Mouse (Mus musculus) megakaryocyte, embryonic 14.5 days (primary cell): ENCODE results near the gene Tmem238. TPM values are rescaled to one million over a fixed set of nuclear protein-coding genes. Genes with fewer than 3 reads are reported as not detected.

Experiments used
- H3K27me3 ChIP-seq: replicated peaks from 2 replicates; pipeline ENCODE3; 2012; ENCODE audit warnings: inconsistent platforms
- H3K36me3 ChIP-seq: replicated peaks from 2 replicates; pipeline ENCODE3; 2012; ENCODE audit warnings: low read length, inconsistent platforms, mixed read lengths
- H3K4me1 ChIP-seq: 2 replicates; pipeline ENCODE4 v1.6.1; 2012; ENCODE audit warnings: inconsistent platforms
- H3K4me3 ChIP-seq: replicated peaks from 2 replicates; pipeline ENCODE3; 2012; ENCODE audit warnings: moderate library complexity, mild to moderate bottlenecking, inconsistent platforms
- H3K9me3 ChIP-seq: 2 replicates; pipeline ENCODE4 v1.6.1; 2012; ENCODE audit warnings: inconsistent platforms
- FLI1 ChIP-seq: IDR thresholded peaks from 2 replicates; pipeline ENCODE4 v1.6.1; 2012; ENCODE audit warnings: low read length, inconsistent platforms, mixed read lengths
- GATA1 ChIP-seq: IDR thresholded peaks from 3 replicates; pipeline ENCODE4 v1.6.1; 2012; ENCODE audit warnings: mixed read lengths, low read length, inconsistent platforms, borderline replicate concordance
- polyA plus RNA-seq: library from polyadenylated mRNA; stranded (reverse); fragments of >175 nt; gene quantifications from 2 replicates; pipeline ENCODE4 v1.2.3, GENCODE M21; 2012; ENCODE audit warnings: low replicate concordance; ENCODE audit not compliant: insufficient read depth

Gene Tmem238
- polyA plus RNA-seq, 1 experiment: 29.3 TPM

DNA sequence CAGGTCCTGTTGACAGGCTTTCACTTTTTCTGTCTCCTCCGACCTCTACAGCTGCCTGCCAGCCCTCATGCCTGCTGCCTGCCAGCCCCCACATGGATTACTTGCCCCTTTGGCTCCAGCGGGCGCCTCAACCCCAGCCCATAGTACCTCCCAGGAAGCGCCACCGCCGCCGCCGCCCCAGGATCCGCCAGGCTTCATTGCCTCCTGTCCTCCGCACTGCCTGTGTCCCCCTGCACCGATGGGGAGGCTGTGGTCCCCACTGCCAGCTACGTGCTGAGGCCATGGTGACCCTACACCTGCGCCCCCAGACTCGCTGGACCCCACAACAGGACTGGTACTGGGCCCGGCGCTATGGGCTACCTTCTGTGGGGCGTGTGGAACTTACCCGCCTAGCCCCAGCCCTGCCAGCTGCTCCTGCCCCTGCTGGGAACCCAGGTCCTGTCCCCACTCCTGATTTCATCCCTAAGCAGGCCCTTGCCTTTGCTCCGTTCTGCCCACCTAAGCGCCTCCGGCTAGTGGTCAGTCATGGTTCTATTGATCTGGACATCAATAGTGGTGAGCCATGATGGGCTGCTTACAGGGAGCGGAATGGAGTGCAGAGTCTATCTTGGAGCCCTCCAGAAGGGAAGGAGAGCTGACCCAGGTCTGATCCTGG, 43.0 kb downstream of the Tmem238 start:
- Histone ChIP-seq H3K27me3 (no peaks in the 10 kb centered on the region), H3K36me3 (peaks cover 96% of the 10 kb centered on the region), H3K4me3 (peak overlapping the region; percentile 64), H3K9me3 (no peaks in the 10 kb centered on the region), H3K4me1 (peaks cover 93% of the 10 kb centered on the region)
- no peak for TF ChIP-seq GATA1

DNA sequence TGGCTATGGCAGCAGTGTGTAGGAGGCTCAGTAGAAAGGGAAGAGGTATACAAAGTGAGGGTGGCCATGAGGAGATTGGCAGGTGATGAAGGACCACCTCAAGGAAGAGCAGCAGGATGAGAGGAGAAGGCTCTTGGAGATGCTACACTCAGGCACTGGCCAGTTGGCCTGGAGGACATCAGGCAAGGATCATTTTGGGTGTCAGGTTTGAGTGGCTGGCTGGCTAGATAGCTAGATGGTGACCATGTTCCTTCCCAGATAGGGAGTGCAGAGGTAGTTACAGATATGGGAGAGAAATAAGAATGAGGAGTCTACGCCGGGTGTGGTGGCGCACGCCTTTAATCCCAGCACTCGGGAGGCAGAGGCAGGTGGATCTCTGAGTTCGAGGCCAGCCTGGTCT, 44.6 kb downstream of the Tmem238 start:
- Histone ChIP-seq H3K27me3 (no peaks in the 10 kb centered on the region), H3K4me1 (peaks cover 87% of the 10 kb centered on the region), H3K9me3 (no peaks in the 10 kb centered on the region), H3K4me3 (no peak overlapping the region), H3K36me3 (peaks cover 86% of the 10 kb centered on the region)
- TF ChIP-seq FLI1 (no peak), GATA1 (no peak)

DNA sequence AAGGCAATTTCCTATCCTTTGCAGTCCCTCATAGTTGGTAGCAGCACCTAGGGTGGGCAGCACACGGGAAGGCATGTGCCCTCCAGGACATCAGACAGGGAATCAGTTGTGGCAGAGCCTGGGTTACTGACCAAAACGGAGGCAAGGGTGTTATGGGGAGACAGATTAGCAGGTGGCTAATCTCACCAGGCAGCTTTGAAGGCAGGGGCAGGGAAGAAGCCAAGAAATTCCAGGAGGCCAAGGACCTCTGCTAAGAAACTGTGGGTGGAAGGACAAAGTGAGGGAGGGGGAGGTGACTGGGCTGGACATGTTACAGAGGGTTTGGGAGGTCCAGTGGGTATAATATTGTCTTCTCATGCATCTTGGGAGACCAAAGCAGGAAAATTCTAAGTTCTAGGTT, 46.1 kb downstream of the Tmem238 start:
- no peaks in the 10 kb centered on the region for H3K9me3 ChIP-seq
- TF ChIP-seq GATA1: no peak
- no peak for TF ChIP-seq FLI1
- H3K27me3 ChIP-seq: no peaks in the 10 kb centered on the region
- peak overlapping the region; percentile 59 for H3K4me3 ChIP-seq
- peaks cover 72% of the 10 kb centered on the region for H3K36me3 ChIP-seq
- H3K4me1 ChIP-seq: peaks cover 83% of the 10 kb centered on the region

DNA sequence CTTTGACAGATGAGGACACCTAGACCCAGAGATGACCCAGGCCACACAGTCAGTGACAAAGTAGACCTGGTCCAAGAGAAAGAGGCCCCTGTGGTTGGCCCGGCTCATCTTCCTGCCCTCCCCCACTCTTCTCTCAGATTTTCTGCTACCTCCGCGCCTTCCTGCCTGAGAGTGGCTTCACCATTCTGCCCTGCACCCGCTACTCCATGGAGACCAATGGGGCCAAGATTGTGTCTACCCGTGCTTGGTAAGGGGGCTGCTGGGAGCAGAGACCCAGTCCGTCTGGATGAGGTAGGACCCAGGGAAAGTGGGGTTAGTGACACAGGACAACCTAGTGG, 47.0 kb downstream of the Tmem238 start:
- peaks cover 74% of the 10 kb centered on the region for H3K4me1 ChIP-seq
- H3K9me3 ChIP-seq: no peaks in the 10 kb centered on the region
- TF ChIP-seq GATA1 (no peak), FLI1 (no peak)
- H3K36me3 ChIP-seq: peaks cover 63% of the 10 kb centered on the region
- H3K27me3 ChIP-seq: no peaks in the 10 kb centered on the region
- peak overlapping the region; percentile 59 for H3K4me3 ChIP-seq

DNA sequence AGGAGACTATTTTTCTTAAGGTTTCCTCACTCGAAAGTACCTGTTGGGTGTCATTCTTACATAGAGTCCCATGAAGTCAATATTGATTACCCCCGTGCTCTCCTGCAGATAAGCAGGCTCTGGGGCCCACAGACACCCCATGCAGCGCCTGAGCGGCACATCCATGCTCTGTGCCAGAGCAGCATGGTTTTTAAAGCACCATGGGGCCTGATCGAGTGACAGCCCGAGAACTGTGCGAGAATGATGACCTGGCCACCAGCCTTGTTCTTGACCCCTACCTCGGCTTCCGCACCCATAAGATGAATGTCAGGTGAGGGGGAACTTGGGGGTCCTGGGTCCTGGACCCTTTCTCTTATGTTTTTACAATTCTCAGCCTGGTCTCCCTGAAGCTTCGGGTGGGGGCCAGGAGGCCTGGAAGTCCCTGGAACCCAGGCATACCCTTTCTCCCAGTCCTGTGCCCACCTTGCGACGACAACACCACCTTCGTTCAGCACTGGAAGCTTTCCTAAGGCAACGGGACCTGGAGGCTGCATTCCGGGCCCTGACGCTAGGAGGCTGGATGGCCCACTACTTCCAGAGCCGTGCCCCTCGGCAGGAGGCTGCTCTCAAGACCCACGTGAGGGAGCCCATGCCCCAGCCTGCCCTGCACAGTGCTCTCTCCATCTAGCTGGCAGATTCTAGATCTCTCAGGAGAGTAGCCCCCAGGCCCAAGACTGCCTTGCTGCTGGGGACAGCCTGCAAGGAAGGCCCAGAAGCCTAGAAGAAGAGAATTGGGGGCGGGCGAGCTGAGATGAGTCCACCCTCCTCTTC, 47.6 kb downstream of the Tmem238 start:
- Histone ChIP-seq H3K4me3 (peak overlapping the region; percentile 94), H3K36me3 (peaks cover 58% of the 10 kb centered on the region), H3K9me3 (no peaks in the 10 kb centered on the region), H3K27me3 (no peaks in the 10 kb centered on the region), H3K4me1 (peaks cover 68% of the 10 kb centered on the region)
- no peak for TF ChIP-seq FLI1
- TF ChIP-seq GATA1: no peak

DNA sequence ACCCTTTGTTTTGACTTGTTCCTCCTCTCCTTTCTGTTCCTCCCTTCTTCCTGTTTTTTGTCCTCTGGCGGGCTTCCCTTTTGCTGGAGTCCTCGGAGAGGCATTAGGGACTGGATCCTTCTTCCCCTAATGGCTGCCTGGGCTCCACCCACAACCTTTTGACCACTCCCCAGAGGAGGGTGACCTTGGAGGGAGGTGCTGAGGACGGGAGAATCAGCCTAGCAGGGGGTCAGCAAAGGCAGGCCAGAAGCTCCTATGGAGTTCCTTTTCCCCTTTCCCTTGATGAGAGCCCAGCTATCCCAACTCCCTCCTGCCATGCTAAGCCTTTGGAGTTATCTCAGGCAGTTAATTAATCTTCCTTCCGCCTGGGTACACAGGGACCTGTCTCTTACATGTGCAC, 48.3 kb downstream of the Tmem238 start:
- peaks cover 50% of the 10 kb centered on the region for H3K36me3 ChIP-seq
- no peaks in the 10 kb centered on the region for H3K9me3 ChIP-seq
- H3K4me3 ChIP-seq: peak overlapping the region; percentile 94
- H3K4me1 ChIP-seq: peaks cover 61% of the 10 kb centered on the region
- TF ChIP-seq GATA1 (no peak), FLI1 (no peak)
- no peaks in the 10 kb centered on the region for H3K27me3 ChIP-seq

DNA sequence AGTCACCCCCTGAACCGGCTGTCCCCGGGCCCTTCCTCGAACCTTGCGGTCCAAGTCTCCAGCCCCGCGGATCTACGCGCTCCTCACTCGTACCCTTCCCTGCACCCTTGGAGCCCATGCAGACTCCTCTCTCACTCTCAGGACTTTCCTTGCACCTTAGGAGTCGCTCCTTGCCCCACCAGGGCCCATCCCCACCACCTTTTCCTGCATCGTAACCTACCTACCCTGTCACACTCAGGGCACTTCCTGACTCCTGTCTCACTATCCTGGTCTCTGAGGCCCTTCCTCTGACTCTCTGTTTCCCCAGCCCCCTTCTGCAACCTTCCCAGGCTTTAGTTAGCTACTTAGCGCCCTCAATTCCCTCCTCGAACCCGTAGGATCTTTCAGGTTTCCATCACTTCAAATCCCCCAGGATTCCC, 49.1 kb downstream of the Tmem238 start:
- Histone ChIP-seq H3K4me1 (peaks cover 53% of the 10 kb centered on the region), H3K27me3 (no peaks in the 10 kb centered on the region), H3K4me3 (peak overlapping the region; percentile 94), H3K9me3 (no peaks in the 10 kb centered on the region), H3K36me3 (peaks cover 42% of the 10 kb centered on the region)
- no peak for TF ChIP-seq GATA1
- no peak for TF ChIP-seq FLI1

DNA sequence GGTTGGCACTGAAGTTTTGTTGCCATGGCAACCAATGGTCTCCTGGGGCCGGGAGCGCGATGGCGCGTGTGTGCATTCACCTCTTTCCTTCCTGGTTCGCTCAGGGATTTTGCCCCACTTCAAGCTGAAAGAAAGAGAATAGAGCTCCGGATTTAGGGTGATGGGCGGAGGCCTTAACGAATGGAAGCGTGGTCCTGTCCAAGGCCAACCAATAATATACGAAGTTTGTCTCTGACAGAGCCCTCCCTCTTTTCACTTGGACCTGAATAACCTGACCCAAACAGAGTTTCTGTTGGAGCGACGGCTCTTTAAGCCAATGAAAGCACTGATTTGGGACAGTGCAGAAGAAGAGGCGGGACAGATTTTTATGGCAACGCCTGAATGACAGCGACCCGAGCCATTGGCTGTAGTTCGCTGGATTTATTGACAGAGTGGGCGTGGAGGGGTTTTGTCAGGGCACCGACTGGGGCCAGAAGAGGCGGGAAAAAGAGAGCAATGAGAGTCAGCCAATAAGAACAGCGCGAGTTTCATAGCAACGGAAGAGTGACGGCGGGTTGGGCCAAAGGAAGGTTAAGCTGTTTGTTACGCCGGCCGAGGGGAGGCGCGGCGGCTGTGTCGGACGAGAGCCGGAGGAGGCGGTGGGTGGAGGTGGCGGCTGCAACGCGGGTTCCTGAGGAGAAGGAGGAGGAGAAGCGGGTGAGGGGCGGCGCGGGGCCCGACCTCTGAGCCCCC, 49.7 kb downstream of the Tmem238 start, which contains the start of gene Kmt5c:
Gene Kmt5c, plus strand, starts transcription at position 572 of the 732 bp plus-strand sequence.
- TF ChIP-seq GATA1 (no peak), FLI1 (no peak)
- no peaks in the 10 kb centered on the region for H3K27me3 ChIP-seq

DNA sequence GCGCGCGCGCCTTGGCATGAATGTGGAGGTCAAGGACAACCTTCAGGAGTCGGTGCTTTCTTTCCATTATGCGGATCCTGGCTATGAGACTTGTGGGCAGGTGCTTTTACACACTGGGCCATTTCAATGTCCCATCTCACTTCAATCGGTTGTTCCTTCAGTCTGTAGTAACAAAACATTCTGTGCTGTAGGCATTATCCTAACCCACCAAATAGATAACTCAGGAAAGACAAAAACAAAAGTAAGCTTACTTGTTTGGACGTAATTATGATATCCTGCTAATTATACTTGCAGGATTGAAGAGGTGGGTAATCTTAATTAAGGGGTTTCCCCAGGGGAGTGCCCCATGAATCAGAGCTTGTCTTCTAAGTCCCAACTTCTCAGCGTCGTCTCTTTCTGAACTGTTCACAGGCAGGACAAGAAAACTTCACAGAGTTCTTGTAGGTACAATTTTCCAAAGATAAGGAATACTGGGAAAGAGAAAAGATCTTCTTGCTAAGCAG, 50.4 kb downstream of the Tmem238 start:
- Histone ChIP-seq H3K27me3 (no peaks in the 10 kb centered on the region), H3K4me3 (peak overlapping the region; percentile 94), H3K36me3 (peaks cover 30% of the 10 kb centered on the region), H3K4me1 (peaks cover 42% of the 10 kb centered on the region), H3K9me3 (no peaks in the 10 kb centered on the region)
- no peak for TF ChIP-seq GATA1
- TF ChIP-seq FLI1: no peak

More for the DNA sequence above, 49.7 kb downstream of the Tmem238 start, which contains the start of gene Kmt5c:
- peaks cover 36% of the 10 kb centered on the region for H3K36me3 ChIP-seq
- H3K4me3 ChIP-seq: peak within 1 kb of the TSS; percentile 94
- peaks cover 48% of the 10 kb centered on the region for H3K4me1 ChIP-seq
- H3K9me3 ChIP-seq: no peaks in the 10 kb centered on the region

Other genes with a start within 250 kb of the Tmem238 start
- gene Syt5, start 242.1 kb downstream of the Tmem238 start, polyA plus RNA-seq: 2.6 TPM in 1 of 2 replicates, not detected in the other
- gene Ptprh, start 185.6 kb downstream of the Tmem238 start, polyA plus RNA-seq: 0.16 TPM in 1 of 2 replicates, not detected in the other
- 5.3 and 15.1 TPM in 2 replicates for gene Tmem86b, start 158.2 kb downstream of the Tmem238 start, polyA plus RNA-seq
- 361 and 465 TPM in 2 replicates for gene Ppp6r1, start 130.6 kb downstream of the Tmem238 start, polyA plus RNA-seq
- gene Hspbp1, start 104.6 kb downstream of the Tmem238 start, polyA plus RNA-seq: 71.8 and 116 TPM in 2 replicates
- gene Brsk1, start 99.1 kb downstream of the Tmem238 start, polyA plus RNA-seq: 0.08 TPM in 1 of 2 replicates, not detected in the other
- 0.43 TPM in 1 of 2 replicates, not detected in the other for gene Tmem150b, start 64.4 kb downstream of the Tmem238 start, polyA plus RNA-seq
- 241 and 733 TPM in 2 replicates for gene Kmt5c, start 49.5 kb downstream of the Tmem238 start, polyA plus RNA-seq
- 47.7 and 94.6 TPM in 2 replicates for gene Cox6b2, start 36.6 kb downstream of the Tmem238 start, polyA plus RNA-seq
- gene Fam71e2, start 18.4 kb downstream of the Tmem238 start, polyA plus RNA-seq: not detected in 2 replicates
- gene Il11, start 6.8 kb downstream of the Tmem238 start, polyA plus RNA-seq: 0.26 and 1.9 TPM in 2 replicates
- not detected in 2 replicates for gene Tmem190, start 6.7 kb downstream of the Tmem238 start, polyA plus RNA-seq
- gene Rpl28, start 3.2 kb upstream of the Tmem238 start, polyA plus RNA-seq: 3,598 and 12,997 TPM in 2 replicates
- gene Ube2s, start 22.9 kb upstream of the Tmem238 start, polyA plus RNA-seq: 217 and 258 TPM in 2 replicates
- 0.07 TPM in 1 of 2 replicates, not detected in the other for gene Shisa7, start 55.0 kb upstream of the Tmem238 start, polyA plus RNA-seq
- gene Isoc2b, start 80.6 kb upstream of the Tmem238 start, polyA plus RNA-seq: 4.3 and 6.1 TPM in 2 replicates
- 7.2 and 17.1 TPM in 2 replicates for gene Isoc2a, start 87.5 kb upstream of the Tmem238 start, polyA plus RNA-seq
- gene Gm36210, start 116.9 kb upstream of the Tmem238 start, polyA plus RNA-seq: not detected in 2 replicates
- 33.6 and 53.4 TPM in 2 replicates for gene Zfp628, start 125.6 kb upstream of the Tmem238 start, polyA plus RNA-seq
- 0.51 TPM in 1 of 2 replicates, not detected in the other for gene Nat14, start 132.4 kb upstream of the Tmem238 start, polyA plus RNA-seq
- gene Ssc5d, start 136.1 kb upstream of the Tmem238 start, polyA plus RNA-seq: 0.09 and 1.5 TPM in 2 replicates
- 1.3 TPM in 1 of 2 replicates, not detected in the other for gene Sbk2, start 174.8 kb upstream of the Tmem238 start, polyA plus RNA-seq
- 0.06 TPM in 1 of 2 replicates, not detected in the other for gene Sbk3, start 181.5 kb upstream of the Tmem238 start, polyA plus RNA-seq
- gene Zfp579, start 206.5 kb upstream of the Tmem238 start, polyA plus RNA-seq: 48.1 and 103 TPM in 2 replicates
- gene Zfp524, start 224.8 kb upstream of the Tmem238 start, polyA plus RNA-seq: 68.6 and 88.3 TPM in 2 replicates
- 17.2 and 28.0 TPM in 2 replicates for gene Fiz1, start 225.0 kb upstream of the Tmem238 start, polyA plus RNA-seq
- not detected in 2 replicates for gene Gm44973, start 225.8 kb upstream of the Tmem238 start, polyA plus RNA-seq
- gene Zfp865, start 230.7 kb upstream of the Tmem238 start, polyA plus RNA-seq: 30.6 and 81.9 TPM in 2 replicates
- 7.3 and 34.4 TPM in 2 replicates for gene Ccdc106, start 230.9 kb upstream of the Tmem238 start, polyA plus RNA-seq
- not detected in 2 replicates for gene 4632433K11Rik, start 244.5 kb upstream of the Tmem238 start, polyA plus RNA-seq
- 0.96 and 6.5 TPM in 2 replicates for gene Zfp784, start 248.8 kb upstream of the Tmem238 start, polyA plus RNA-seq